Mouse (Mus musculus): Measurements from ENCODE around the gene Grin3b. TPM values are rescaled to one million over a fixed set of nuclear protein-coding genes. Genes with fewer than 3 reads are reported as not detected.

Grin3b gene
- total RNA-seq, 2 experiments from 2014 or later = 0.13 to 0.27 TPM

DNA sequence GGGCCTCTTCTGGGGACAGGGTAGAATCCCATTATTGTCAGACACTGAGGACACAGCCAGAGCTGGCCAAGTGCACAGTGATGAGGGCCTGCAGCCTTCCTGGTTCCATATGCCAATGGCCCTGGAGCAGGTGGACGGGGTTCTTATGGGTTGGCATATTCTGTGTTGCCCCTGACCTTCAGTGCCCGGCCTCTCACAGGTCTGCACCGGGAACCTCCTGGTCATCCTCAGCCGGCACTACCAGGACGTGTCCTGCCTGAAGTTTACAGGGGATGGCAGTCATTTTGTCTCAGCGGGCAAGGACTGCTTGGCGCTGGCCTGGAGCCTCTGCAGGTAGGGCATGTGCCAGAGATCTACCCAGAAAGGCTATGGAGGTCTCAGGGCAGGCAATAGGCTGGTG is 5.8 kb upstream of the Grin3b start:
- no peak for DNase-seq (ENCODE audit: low spot score in 2 of 2)

DNA sequence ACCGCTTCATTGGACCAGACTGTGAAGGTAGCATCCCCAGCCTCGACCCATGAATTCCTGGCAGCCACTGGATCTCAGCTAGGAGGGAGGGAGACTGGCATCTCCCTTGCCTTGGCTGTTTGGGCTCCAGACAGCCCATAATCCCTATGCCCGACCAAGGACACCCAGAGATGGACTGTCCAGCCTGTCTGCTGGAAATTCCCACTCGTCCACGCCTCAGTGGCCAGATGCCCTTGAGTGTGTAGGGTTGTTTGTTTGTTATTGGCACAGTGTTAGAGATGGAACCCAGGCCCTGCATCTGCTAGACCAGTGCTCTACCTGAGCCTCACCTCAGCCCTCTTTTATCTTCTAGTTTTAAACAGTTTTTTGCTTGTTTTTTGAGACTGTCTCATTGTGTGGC is 5.2 kb upstream of the Grin3b start:
- DNase-seq (ENCODE audit: low spot score in 2 of 2) = no peak

DNA sequence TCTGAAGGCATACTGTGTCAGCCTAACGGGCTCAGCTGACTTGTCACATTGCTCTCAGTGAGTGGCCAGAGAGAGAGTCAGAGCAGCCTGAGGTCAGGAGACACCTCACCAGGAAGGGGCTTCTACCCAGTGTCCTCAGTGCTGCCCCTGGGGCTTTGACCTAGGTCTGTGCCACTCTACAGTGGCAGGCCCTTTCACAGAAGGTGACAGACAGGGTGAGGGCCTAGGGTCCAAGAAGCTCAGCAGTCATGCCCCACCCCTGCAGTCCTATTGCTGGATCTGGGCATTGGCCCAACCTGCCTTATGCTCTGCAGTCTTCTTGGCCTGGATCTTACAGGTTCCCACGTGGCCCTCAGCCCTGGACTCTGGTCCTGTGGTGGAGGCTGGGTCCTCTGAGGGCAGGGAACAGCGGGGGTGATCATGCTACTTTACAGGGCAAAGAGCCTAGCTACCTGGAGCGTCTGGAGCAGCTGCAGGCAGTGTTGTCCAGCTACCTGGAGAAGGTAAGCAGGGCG is 3.6 kb upstream of the Grin3b start:
- no peak for DNase-seq (ENCODE audit: low spot score in 2 of 2)

DNA sequence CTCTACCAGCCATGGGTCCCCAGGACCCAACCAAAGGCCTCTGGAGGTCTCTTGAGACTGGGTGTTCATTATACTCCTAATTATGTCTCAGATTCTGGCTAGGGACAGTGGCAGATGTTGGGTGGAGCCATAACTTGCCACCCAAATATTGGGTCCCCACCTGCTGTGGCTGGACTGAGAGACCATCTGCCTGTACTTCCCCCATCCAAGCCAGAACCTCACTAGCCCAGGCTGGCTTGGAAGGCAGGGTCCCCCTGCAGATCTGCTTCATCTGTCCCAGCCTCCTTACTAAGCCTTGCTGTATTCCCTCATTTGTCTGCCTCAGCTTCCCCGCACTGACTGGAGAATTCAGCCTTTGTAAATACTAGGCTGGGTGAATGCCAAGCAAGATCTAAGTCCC is 2.3 kb upstream of the Grin3b start:
- no peak for DNase-seq (ENCODE audit: low spot score in 2 of 2)

DNA sequence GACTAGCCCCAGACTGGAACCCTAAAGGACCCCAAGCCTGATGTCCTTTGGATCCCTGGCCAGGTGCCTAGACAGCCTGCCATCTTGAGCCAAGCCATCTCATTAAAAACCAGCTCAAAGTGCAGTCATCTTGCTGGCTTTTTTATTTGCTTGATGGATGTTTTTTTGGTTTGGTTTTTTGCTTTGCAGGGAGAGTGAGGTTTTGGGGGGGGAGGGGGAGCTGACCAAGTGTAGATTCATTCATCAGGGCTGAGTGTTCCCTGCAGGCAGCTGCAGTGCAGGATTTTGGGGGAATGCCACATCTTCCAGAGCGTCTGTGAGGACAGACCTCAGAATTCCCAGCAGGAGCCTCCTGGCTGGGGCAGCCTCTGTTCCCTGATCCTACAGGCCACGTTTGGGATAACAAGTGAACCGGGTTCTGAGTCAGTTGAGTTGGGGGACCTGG is 1.4 kb upstream of the Grin3b start:
- DNase-seq (ENCODE audit: low spot score in 2 of 2) = no peak

DNA sequence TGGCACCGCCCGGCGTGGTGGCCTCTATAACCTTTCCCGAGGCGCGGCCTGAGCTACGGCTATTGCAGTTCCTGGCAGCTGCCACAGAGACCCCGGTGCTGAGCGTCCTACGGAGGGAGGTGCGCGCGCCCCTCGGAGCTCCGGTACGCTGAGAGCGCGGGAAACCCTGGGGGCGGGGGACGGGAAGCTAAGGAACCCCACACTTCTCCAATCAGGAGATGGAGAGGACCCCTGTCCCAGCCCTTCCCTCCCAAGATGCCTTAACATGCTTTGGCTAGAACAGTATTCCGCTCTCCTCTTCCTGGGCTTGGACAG is 625 bp downstream of the Grin3b start:
- DNase-seq (ENCODE audit: low spot score in 2 of 2) = no peak

DNA sequence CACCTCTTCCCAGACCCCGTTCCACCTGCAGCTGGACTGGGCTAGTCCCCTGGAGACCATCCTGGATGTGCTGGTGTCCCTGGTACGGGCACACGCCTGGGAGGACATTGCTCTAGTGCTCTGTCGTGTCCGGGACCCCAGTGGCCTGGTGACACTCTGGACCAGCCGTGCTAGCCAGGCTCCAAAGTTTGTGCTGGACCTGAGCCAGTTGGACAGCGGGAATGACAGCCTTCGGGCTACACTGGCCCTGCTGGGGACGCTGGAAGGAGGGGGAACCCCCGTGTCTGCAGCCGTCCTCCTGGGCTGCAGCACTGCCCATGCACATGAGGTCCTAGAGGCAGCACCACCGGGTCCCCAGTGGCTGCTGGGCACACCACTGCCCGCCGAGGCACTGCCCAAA is 2.3 kb downstream of the Grin3b start:
- DNase-seq (ENCODE audit: low spot score in 2 of 2) = no peak

DNA sequence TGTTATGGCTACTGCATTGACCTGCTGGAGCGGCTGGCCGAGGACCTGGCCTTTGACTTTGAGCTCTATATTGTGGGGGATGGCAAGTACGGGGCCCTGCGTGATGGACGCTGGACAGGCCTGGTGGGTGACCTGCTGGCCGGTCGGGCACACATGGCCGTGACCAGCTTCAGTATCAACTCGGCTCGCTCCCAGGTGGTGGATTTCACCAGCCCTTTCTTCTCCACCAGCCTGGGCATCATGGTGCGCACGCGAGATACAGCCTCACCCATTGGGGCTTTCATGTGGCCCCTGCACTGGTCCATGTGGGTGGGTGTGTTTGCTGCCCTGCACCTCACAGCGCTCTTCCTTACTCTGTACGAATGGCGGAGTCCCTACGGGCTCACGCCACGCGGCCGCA is 3.6 kb downstream of the Grin3b start:
- DNase-seq (ENCODE audit: low spot score in 2 of 2) = no peak

DNA sequence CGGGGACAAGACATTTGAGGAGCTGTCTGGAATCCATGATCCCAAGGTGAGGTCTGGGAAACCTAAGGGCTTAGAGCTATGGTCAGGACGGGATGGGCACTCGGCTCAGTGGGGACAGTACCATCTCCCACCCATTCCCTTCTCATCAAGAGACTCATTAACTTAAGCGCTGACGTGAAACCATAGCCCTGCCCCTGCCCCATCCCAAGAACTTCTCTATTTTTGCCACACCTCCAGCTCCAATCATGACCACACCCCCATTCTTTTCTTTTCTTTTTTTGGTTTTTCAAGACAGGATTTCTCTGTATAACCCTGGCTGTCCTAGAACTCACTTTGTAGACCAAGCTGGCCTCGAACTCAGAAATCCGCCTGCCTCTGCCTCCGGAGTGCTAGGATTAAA is 4.2 kb downstream of the Grin3b start:
- no peak for DNase-seq (ENCODE audit: low spot score in 2 of 2)

DNA sequence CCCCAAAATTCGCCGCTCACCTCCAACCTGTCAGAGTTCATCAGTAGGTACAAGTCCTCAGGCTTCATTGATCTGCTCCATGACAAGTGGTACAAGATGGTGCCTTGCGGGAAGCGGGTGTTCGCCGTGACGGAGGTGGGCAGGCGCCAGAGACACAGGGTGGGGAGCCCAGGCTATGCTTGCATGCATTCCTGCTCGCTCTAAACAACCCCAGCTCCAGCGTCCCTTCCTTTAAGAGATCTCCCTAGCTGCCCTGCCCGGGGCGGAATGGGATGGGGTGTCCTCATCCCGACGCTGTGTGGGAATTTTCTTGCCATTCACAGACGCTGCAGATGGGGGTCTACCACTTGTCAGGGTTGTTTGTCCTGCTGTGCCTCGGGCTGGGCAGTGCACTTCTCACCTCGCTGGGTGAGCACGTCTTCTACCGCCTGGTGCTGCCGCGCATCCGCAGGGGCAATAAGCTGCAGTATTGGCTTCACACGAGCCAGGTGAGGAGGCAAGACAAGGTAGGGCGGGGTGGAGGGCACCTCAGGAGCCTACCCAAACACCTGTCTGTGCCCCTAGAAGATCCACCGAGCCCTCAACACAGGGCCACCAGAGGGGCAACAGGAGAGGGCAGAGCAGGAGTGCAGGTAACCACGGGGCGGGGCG is 5.7 kb downstream of the Grin3b start:
- DNase-seq (ENCODE audit: low spot score in 2 of 2) = no peak

DNA sequence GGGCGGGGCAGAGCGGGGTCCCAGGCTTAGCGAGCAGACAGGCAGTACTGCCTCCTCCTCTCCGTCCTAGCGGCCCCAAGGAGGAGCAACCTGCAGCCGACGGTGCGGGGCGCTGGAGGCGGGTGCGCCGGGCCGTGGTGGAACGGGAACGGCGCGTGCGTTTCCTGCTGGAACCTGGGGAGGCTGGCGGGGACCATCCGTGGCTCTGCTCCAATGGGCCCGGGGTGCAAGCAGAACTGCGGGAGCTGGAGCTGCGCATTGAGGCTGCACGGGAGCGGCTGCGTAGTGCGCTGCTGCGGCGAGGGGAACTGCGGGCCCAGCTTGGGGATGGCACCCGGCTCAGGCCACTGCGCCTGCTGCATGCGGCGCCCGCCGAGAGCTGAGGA is 6.2 kb downstream of the Grin3b start:
- DNase-seq (ENCODE audit: low spot score in 2 of 2) = no peak

DNA sequence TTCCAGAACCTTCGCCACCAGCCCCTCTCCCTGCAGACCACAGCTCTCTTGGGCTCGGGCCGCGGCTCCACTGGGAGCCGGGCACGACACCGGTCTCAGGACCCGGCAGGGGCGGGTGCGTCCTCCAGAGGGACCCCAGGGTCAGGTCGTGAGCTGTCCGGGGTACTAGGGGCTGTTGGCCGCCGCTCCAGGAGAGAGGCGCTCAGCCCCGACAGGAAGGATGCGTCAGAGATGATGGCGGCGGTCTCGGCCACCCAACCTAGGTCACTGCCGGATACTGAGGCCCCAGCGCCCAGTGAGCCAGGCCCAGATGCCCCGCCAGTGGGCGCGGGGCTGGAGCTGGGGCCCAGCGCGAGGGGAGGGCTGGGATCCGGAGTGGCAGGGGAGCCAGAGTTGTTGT is 6.8 kb downstream of the Grin3b start:
- DNase-seq (ENCODE audit: low spot score in 2 of 2) = no peak

DNA sequence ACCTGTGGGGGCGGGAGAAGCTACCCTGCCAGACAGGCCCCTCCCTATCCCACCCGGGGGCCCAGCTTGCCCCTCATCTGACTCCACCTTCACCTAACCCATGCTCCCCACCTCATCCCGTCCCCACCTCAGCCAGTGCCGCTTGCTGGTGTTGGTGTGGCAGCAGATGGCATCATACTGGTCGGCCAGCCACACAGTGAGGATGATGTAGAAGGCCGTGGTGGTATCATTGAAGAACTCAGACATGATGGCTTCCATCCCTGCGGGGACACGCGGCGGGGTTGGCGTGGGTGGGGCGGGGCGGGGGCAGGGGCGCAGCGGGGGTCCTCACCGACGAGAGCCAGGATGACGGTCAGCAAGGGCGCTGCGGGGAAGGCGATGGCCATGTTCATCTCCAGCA is 7.5 kb downstream of the Grin3b start:
- DNase-seq (ENCODE audit: low spot score in 2 of 2) = no peak

DNA sequence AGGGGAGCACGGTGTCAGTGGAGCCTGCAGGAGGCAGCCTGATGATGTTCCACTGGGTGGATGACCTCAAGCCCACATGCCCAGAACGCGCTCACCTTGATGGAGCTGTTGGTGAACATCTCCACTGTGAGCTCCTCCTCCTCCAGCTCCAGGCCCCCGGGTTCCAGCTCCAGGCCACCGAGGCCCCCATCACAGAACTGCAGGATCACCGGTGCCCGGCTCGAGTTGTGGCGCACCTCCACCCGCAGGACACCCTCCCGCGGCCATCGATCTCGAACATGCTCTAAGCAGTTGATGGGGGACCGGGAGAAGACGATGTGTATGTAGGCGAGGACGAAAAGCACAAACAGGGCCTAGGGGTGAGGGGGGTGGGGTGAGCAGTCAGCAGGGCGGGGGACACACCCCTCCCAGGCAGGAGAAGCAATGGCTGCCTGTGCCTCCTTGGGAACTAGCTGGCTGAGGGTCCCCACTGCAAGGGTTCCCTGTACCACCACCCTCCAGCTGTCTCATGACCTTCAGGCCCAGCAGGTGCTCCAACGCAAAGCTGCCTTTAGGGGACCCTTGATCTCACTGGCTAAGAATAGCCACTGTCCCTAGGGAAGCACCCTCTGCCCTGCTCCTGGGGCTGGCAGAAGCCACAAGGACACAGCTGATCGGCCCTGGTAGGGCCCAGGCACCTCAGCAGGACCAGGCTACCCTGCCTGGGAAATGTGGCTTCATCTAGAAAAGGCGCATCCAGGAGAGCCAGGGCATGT is 9.1 kb downstream of the Grin3b start:
- no peak for DNase-seq (ENCODE audit: low spot score in 2 of 2)

DNA sequence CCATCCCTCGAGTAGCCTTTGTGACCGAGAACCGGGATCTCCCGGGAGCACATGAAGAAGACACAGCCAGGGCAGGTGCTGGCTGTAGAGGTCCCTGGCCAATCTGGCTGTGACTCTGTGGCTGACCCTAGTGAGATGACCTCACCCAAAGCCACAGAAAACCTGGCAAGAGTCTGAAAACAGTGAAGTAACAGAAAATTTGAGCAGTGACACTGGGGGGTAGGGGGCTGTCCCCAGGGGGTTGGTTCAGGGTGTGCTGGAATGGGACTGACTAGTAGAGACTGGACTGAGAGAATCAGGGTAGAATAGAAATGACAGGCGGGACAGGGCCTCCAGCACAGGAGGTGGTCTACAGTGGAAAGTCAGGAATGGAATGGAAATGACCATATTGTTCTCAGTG is 12.7 kb downstream of the Grin3b start:
- DNase-seq (ENCODE audit: low spot score in 2 of 2) = no peak

DNA sequence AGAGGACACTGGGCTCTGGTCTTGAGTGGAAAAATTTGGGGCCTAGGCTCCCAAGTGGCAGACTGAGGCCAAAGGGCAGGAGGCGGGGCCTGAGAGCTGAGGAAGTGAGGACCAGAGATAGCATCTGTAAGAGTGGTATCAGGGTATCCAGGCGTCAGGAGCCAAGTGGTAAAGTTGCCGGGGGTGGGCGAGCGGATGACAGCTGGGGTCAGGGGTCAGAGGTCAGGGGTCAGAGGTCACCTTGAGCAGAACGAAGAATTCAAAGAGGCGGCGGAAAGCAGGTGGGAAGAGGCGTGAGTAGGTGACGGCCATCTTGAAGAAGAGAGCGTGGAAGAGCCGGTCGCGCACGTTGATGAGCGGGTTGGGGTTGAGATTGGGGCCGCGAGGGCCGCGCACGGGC is 13.2 kb downstream of the Grin3b start:
- peak; percentile 74 to 81 for DNase-seq (ENCODE audit: low spot score in 2 of 2)

DNA sequence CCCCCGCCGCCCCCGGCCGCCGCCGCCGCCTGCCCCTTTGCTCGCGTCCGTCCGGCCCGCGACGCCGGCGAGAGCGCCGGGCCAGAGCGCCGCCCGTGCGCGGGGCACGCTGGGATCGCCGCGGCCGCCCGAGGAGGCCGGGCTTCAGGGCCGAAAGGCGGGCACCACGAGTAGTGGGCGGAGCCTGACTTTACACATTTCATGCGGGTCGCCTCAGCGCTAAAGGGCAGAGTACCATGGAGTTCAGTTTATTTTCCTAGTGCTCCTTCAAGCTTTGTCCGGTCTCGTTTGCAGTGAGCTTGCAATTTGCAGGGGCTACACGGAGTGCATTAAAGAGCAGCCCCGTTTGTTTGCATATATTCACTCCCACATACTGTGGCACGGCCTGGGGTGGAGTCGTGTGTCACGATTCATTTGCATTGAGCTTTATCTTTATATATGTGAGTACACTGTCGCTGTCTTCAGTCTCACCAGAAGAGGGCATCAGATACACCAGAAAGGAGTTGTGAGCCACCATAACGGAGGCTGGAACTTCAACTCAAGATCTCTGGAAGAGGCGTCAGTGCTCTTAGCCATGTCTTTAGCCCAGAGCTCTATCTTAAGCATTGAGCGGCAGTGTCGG is 13.8 kb downstream of the Grin3b start, which contains the start of gene Tmem259:
Gene Tmem259 (minus strand): TSS at position 136 of the 622 bp plus-strand sequence.
- peak; percentile 78 to 85 for DNase-seq (ENCODE audit: low spot score in 2 of 2)

DNA sequence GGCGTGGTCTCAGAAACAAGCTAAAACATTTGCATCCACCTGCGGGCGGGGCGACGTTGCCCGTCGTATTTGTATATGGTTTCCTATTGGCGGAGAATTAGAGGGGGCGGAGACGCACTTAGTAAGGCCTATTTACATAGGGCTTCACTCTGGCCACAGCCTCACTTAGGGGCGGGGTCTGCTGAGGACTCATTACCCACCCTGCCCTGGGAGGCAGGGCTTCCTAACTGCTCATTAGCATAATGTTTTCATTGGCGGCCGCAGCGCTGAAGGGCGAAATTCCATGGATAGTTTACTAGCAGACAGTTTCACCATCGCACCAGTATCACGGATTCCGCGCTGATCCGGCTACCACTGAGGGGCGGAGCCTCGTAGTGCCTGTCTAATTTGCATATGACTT is 14.4 kb downstream of the Grin3b start:
- peak; percentile 91 to 92 for DNase-seq (ENCODE audit: low spot score in 2 of 2)

DNA sequence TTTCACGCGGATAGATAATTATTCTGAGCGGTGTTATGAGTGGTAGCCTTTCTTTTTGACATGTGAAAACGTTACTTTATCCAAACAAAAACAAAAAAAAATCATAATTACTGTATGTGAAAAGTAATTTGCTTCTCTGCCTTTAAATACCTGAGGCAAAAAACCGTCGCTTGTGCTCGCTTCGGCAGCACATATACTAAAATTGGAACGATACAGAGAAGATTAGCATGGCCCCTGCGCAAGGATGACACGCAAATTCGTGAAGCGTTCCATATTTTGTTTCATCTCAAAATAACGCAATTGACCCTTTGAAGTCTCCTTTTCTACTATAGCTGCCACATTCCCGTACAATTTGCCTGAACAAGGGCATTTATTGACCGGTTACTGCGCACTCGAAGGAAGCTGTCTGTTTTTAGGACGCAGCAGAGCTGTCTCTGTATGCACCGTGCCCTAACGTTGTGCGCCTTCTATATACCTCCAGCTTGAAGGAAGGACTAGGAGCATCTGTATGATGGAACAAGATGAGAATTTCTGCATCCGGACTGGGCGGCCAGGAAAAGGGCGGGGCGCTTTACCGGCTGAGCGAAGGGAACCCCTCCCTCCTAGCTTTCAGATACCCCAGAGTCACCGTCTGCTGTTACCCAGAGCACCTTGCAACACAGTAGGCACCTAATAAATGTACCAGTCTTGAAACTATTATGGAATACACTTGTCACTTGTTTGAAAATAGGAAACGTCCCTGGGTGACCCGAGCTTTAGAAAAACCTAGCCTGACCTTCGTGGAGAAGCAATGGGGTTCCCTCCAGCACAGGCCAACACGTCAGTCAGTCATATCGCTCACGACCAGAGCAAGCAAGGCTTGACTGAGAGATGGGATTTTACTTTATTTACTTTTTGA is 15.1 kb downstream of the Grin3b start:
- peak; percentile 53 to 59 for DNase-seq (ENCODE audit: low spot score in 2 of 2)

DNA sequence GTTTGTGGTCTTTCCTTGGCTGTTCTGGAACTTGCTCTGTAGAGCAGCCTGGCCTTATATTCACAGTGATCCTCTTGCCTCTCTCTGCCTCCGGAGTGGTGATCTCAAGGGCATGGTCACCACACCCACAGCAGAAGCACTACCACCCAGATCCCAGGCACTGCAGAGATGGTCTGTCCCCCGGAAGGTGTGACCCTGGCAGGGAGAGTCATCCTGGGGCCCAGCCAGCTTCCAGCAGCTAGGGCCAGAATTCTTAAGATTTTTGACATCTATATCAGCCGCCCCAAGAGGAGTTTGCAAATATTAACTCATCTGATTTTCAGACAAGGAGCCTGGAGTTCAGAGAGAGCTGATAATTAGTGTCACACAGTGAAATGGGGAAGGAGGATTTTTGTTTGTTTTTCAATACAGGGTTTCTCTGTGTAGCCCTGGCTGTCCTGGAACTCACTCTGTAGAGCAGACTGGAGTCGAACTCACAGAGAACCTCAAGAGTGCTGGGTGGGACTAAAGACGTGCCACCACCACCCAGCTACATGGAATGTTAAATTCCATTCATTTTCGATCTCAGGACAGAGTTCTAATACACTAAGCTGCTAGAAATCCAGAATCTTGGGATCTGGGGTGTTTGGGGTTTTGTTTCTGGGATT is 15.8 kb downstream of the Grin3b start:
- DNase-seq (ENCODE audit: low spot score in 2 of 2) = no peak

DNA sequence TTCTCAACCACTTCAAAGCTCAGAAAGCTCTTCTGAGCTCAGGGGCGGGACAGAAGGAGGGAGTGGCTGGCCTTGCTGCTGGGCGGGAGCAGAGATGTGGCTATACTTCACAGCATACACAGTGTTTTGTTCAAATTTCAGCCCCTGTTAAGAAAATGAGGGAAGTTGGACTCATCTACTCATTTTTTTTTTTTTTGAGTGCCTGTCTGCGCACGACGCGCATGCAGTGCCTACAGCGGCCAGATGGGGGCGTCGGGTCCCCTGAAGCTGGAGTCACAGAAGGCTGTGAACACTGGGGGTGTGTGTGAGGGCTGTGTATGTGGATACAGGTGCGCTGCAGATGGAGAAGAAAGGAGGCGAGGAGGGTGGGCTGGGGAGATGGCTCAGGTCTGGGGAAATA is 16.4 kb downstream of the Grin3b start:
- DNase-seq (ENCODE audit: low spot score in 2 of 2) = peak; percentile 92 to 94

Measured in layer of hippocampus, postnatal 10 days (tissue).